Mouse (Mus musculus) liver, embryonic 16.5 days (tissue): ENCODE results near the gene Tfpi2. TPM values are rescaled to one million over a fixed set of nuclear protein-coding genes. Genes with fewer than 3 reads are reported as not detected.

Source experiments
- ATAC-seq: fragments of 200-750 bp; cut with Nextera tagmentation; 2 replicates; pipeline ENCODE4 v1.8.0; 2017; ENCODE audit warnings: low read depth, mild to moderate bottlenecking, moderate number of reproducible peaks, moderate library complexity
- H3K27ac ChIP-seq: fragments of 300-500 bp; sonication (generic); 2 replicates; pipeline ENCODE4 v1.5.1; 2014; ENCODE audit warnings: mild to moderate bottlenecking, low read length
- H3K27me3 ChIP-seq: fragments of 300-500 bp; sonication (generic); 2 replicates; pipeline ENCODE4 v1.6.1; 2014; ENCODE audit warnings: low read depth, low read length, mixed read lengths; ENCODE audit not compliant: control insufficient read depth, insufficient read depth
- H3K36me3 ChIP-seq: fragments of 300-500 bp; sonication (generic); 2 replicates; pipeline ENCODE4 v1.6.1; 2014; ENCODE audit warnings: mild to moderate bottlenecking; ENCODE audit not compliant: control insufficient read depth, insufficient read depth
- H3K4me1 ChIP-seq: fragments of 300-500 bp; sonication (generic); 2 replicates; pipeline ENCODE4 v1.6.1; 2014; ENCODE audit warnings: low read depth, low read length, mixed read lengths; ENCODE audit not compliant: control insufficient read depth
- H3K4me2 ChIP-seq: fragments of 300-500 bp; sonication (generic); 2 replicates; pipeline ENCODE4 v1.6.1; 2014; ENCODE audit warnings: low read depth, low read length, mixed read lengths
- H3K4me3 ChIP-seq: fragments of 300-500 bp; sonication (generic); 2 replicates; pipeline ENCODE4 v1.5.1; 2014; ENCODE audit warnings: low read depth, mild to moderate bottlenecking, low read length
- H3K9ac ChIP-seq: fragments of 300-500 bp; sonication (generic); 2 replicates; pipeline ENCODE4 v1.6.1; 2014; ENCODE audit warnings: low read depth, low read length
- H3K9me3 ChIP-seq: fragments of 300-500 bp; sonication (generic); replicated peaks from 2 replicates; pipeline ENCODE4 v1.6.1; 2016; ENCODE audit warnings: low read length; ENCODE audit not compliant: control insufficient read depth
- WGBS: fragments of 180-500 bp; shearing (Covaris S2); extraction: QIAGEN DNeasy Blood & Tissue Kit; methylation state at CpG from one replicate; pipeline ENCODE4 v1.1.7; 2014; ENCODE audit not compliant: insufficient replicate concordance; 5-methylcytosine and 5-hydroxymethylcytosine counted together
- polyA plus RNA-seq: library from polyadenylated mRNA; unstranded; fragments of >200 nt; fragmentation: Nextera tagmentation; extraction: Ambion mirVana; gene quantifications from 2 replicates; pipeline ENCODE4 v1.2.1, GENCODE M21; 2015

Tfpi2 gene
- polyA plus RNA-seq, result 26.2 and 27.9 TPM in 2 replicates

DNA sequence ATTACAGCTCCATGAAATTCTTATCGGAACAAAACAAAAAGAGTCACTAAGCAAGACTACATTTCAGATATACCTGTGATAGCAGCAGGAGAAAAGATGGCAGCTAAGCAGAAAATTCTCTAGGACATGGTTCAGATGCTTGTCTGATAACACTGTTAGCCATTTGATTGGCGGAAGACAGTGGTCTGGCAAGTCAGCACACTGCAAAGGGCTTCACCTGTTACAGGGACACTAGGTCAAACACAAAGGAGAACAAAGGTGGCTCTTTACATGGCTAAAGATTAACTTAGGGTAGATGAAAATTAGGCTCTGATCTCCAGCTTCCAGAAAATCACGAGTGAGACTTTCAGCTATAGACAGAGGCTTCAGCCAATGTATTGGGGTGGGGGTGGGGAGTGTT lies at the start of gene Tfpi2:
TSS of gene Tfpi2 (minus strand) at position 170 of the 400 bp plus-strand sequence.
- H3K4me3 ChIP-seq, result peak within 1 kb of the TSS; percentile 28
- H3K4me2 ChIP-seq, result no peak within 1 kb of the TSS
- no peaks in the 10 kb centered on the region for H3K27me3 ChIP-seq
- H3K27ac ChIP-seq, result peak within 1 kb of the TSS; percentile 25; the same call in 1 of the 2 replicates
- no peaks in the 10 kb centered on the region for H3K4me1 ChIP-seq
- no peaks in the 10 kb centered on the region for H3K36me3 ChIP-seq
- H3K9ac ChIP-seq, result no peak within 1 kb of the TSS
- ATAC-seq, result peak; percentile 98
- H3K9me3 ChIP-seq, result no peaks in the 10 kb centered on the region
- WGBS, result 52% methylated on average over 3 of the region's 3 CpGs

DNA sequence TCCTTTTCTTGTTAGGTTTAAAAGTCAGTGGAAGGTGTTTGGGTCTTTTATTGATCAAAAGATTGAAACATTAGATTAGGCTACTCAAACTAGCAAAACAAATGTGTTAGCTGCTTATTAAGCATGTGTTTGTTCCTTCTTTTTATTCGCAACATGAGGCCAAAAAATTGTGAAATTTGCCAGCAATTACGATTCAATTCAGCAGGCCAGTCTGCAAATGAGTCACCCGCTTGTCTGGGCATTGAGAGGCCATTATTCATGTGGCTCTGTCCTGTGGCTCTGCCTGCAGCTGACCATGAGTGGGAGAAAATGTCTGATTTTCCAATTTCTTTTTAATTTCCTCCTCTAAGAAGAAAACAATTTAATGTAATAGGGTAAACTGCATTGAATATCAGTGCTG lies 42.2 kb upstream of the Tfpi2 start:
- Histone ChIP-seq H3K4me2 (no peak overlapping the region), H3K36me3 (no peaks in the 10 kb centered on the region), H3K9me3 (no peaks in the 10 kb centered on the region), H3K9ac (no peak overlapping the region), H3K27ac (no peak overlapping the region), H3K27me3 (no peaks in the 10 kb centered on the region), H3K4me3 (no peak overlapping the region), H3K4me1 (no peaks in the 10 kb centered on the region)
- ATAC-seq, result no peak
- 59% methylated on average over 3 of the region's 3 CpGs for WGBS

DNA sequence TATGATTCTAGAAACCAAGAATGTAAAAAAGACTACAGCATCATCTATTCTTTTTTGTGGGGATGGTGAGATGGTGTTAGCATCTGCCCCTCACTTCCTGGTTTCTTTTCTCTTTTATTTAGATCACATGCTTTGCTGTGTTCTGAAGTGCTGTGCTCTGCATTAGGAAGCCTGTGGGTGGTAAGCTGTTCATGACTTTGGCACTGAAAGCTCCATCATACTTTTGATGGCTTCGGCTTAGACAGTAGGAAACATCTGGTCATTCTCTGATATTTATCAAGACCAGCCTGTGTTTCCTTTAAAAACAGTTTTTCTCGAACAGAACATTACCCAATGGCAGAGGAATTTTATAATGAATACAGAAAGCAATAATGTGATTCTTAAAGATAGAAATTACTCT lies 37.6 kb upstream of the Tfpi2 start:
- WGBS, result 10% methylated on average over 2 of the region's 2 CpGs
- H3K4me1 ChIP-seq, result no peaks in the 10 kb centered on the region
- ATAC-seq, result no peak
- H3K27ac ChIP-seq, result no peak overlapping the region
- no peak overlapping the region for H3K9ac ChIP-seq
- H3K9me3 ChIP-seq, result no peaks in the 10 kb centered on the region
- no peaks in the 10 kb centered on the region for H3K27me3 ChIP-seq
- H3K36me3 ChIP-seq, result no peaks in the 10 kb centered on the region
- H3K4me2 ChIP-seq, result no peak overlapping the region
- no peak overlapping the region for H3K4me3 ChIP-seq

DNA sequence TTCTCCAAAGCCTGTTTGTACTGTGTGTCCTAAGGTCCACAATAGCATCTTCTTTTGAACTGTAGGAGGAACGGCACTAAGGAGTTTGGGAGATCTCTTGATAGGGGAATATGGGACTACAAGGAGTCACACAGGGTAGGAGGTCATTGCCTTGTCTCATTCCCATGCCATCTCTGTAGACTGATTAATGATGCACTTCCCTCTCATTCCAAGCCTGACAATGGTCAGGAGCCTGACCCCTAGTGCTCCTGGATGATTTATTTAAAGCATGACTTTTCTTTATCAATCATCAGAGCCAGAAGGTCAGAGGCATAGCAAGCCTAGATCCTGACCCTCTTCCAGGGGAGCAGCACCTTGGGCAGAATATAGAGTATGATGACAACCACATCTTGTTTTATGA lies 33.9 kb upstream of the Tfpi2 start:
- no peaks in the 10 kb centered on the region for H3K27me3 ChIP-seq
- no peak for ATAC-seq
- no peak overlapping the region for H3K4me3 ChIP-seq
- H3K36me3 ChIP-seq, result no peaks in the 10 kb centered on the region
- 41% methylated on average over 1 of the region's 1 CpGs for WGBS
- H3K4me2 ChIP-seq, result no peak overlapping the region
- no peak overlapping the region for H3K9ac ChIP-seq
- H3K9me3 ChIP-seq, result no peaks in the 10 kb centered on the region
- H3K27ac ChIP-seq, result no peak overlapping the region
- no peaks in the 10 kb centered on the region for H3K4me1 ChIP-seq

DNA sequence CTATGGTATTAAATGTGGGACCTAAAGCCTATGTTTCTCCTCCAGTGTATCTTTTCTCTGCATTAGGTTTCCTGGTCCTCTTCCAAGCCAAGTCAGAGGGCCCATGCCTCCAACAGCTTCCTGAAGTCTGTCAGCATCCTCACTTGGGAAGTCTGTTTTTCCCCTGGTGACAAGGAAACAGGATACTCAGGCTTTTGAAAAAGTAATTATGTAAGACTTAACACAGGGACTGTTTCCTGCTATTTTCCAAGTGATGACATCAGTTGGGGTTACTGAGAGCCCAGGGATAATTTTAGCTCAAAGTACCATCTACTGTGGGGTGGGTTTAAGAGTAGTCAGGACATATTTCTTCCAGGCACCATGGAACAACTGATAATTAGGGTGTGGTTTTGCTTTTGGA lies 20.8 kb upstream of the Tfpi2 start:
- no peaks in the 10 kb centered on the region for H3K27me3 ChIP-seq
- no peaks in the 10 kb centered on the region for H3K9me3 ChIP-seq
- no peak overlapping the region for H3K27ac ChIP-seq
- no peaks in the 10 kb centered on the region for H3K36me3 ChIP-seq
- no peak overlapping the region for H3K4me2 ChIP-seq
- H3K4me3 ChIP-seq, result no peak overlapping the region
- no peak for ATAC-seq
- no peak overlapping the region for H3K9ac ChIP-seq
- H3K4me1 ChIP-seq, result no peaks in the 10 kb centered on the region

DNA sequence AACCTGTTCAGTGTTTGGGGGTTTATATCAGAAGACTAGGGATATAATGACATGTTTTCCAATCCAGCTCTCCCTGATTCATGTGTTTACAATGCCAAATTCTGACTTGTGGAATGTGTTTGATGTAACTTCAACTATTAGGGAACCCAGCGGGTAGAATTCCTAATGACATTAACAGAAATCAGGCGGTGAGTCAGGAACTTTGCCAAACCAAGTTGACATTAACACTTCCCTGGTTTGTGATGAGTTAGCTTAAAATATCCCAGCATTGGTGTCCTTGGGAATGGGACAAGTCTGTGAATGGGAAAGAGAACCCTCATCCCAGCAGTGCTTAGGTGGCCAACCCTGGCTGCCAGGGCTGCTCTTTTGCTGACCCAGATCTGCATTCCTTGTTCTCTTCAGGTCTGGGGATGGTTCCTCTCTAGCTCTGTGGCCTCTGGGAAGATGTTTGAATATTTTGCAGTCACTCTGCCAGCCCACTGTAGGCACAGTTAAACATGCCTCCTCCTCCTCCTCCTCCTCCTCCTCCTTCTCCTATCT lies 19.9 kb upstream of the Tfpi2 start:
- H3K9ac ChIP-seq, result no peak overlapping the region
- H3K4me2 ChIP-seq, result no peak overlapping the region
- WGBS, result 65% methylated on average over 2 of the region's 2 CpGs
- no peaks in the 10 kb centered on the region for H3K36me3 ChIP-seq
- H3K9me3 ChIP-seq, result no peaks in the 10 kb centered on the region
- no peak for ATAC-seq
- no peak overlapping the region for H3K4me3 ChIP-seq
- no peaks in the 10 kb centered on the region for H3K27me3 ChIP-seq
- H3K27ac ChIP-seq, result no peak overlapping the region
- no peaks in the 10 kb centered on the region for H3K4me1 ChIP-seq

DNA sequence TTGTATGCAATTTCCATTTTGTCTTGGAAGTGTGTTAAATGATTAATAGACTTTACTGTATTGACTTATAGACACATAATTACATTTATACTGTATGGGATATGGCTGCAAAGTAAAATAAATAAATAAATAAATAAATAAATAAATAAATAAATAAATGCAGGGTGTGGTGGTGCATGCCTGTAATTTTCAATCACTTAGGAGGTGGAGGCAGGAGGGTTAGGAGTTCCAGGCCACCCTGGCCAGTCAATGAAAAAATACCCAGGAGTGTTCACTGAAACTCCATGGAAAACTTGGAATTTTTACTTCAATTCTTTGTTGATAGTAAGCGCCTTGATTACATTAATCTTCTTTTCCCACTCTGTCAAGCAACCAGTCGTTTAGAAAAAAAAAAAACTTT lies 16.1 kb upstream of the Tfpi2 start:
- H3K4me3 ChIP-seq, result peak overlapping the region; percentile 57; the same call in 1 of the 2 replicates
- no peaks in the 10 kb centered on the region for H3K9me3 ChIP-seq
- H3K4me2 ChIP-seq, result peak overlapping the region; percentile 56; the same call in 1 of the 2 replicates
- no peaks in the 10 kb centered on the region for H3K36me3 ChIP-seq
- 50% methylated on average over 2 of the region's 2 CpGs for WGBS
- no peak overlapping the region for H3K9ac ChIP-seq
- no peaks in the 10 kb centered on the region for H3K27me3 ChIP-seq
- H3K4me1 ChIP-seq, result no peaks in the 10 kb centered on the region
- no peak for ATAC-seq
- H3K27ac ChIP-seq, result no peak overlapping the region

DNA sequence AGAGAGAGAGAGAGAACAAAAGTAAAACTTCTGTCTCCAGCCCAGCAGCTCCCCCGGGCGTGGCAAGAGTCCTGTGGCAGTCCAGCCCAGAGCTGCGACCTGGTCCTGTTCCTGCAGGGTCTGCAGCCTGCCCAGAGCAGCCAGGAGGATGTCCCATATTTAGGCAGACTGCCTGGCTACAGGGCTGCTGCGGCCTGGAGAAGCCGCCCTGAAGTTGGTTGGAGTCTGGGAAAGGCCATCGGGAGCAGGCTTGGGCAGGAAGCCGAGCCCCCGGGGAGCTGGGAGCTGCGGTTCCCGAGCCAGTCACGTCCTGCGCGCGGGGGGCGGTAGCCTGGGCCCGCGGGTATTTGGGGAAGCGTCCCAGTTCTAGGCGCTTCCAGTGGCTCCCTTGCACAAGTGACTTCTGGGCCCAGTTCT lies 15.2 kb upstream of the Tfpi2 start, which contains the start of gene Gng11:
TSS of gene Gng11 (plus strand) at position 15 of the 417 bp plus-strand sequence.
- Histone ChIP-seq H3K27ac (peak within 1 kb of the TSS; percentile 77), H3K9ac (peak within 1 kb of the TSS; percentile 61), H3K4me2 (peak within 1 kb of the TSS; percentile 56), H3K9me3 (no peaks in the 10 kb centered on the region), H3K27me3 (no peaks in the 10 kb centered on the region), H3K4me1 (no peaks in the 10 kb centered on the region), H3K4me3 (peak within 1 kb of the TSS; percentile 57), H3K36me3 (no peaks in the 10 kb centered on the region)
- peak; percentile 79 for ATAC-seq
- under 1% methylated on average over 19 of the region's 19 CpGs for WGBS

DNA sequence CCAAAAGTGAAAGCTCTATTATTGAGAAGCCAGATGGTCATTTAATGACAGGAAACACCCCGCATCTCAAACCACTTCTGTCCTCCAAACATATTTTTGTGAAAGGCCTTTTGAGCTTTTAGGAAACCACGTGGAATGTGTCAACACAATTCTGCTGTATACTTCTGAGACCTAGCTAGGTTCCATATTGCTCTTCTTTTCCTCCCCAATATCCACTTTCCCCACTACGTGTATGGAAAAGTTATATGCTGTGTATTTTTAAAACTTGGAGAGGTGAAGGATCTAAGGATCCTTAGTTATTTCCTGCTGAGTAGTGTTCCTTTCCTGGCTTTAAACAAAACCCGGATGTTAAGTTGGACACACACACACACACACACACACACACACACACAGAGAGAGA lies 14.7 kb upstream of the Tfpi2 start:
- Histone ChIP-seq H3K9ac (no peak overlapping the region), H3K9me3 (no peaks in the 10 kb centered on the region), H3K27ac (no peak overlapping the region), H3K4me3 (no peak overlapping the region), H3K4me1 (no peaks in the 10 kb centered on the region), H3K4me2 (peak overlapping the region; percentile 56; the same call in 1 of the 2 replicates), H3K27me3 (no peaks in the 10 kb centered on the region), H3K36me3 (no peaks in the 10 kb centered on the region)
- ATAC-seq, result peak; percentile 6; the same call in 1 of the 2 replicates
- WGBS, result 13% methylated on average over 4 of the region's 4 CpGs
